Mouse (Mus musculus): Measurements from ENCODE around the gene Tex52. TPM values are rescaled to one million over a fixed set of nuclear protein-coding genes. Genes with fewer than 3 reads are reported as not detected.

The Tex52 gene
- 0.30 and 0.39 TPM in 2 replicates for polyA plus RNA-seq (2014; fragmentation: Nextera tagmentation; extraction: Ambion mirVana)

GRCm38 (mm10) chr6:128375192-128375591 lies at the start of gene Tex52, which contains the start of gene Gm44596:
TSS of gene Tex52 (plus strand) at chr6:128375456.
TSS of gene Gm44596 (plus strand) at chr6:128375503.
- ATAC-seq (ENCODE audit: insufficient number of reproducible peaks, insufficient read depth, low FRiP score, low read depth): no peak
- Histone ChIP-seq H3K9me3 (ENCODE audit: control insufficient read depth, low read depth, low read length) (no peaks in the 10 kb centered on the region), H3K4me3 (ENCODE audit: low read depth, low read length) (no peak within 1 kb of the TSS), H3K36me3 (ENCODE audit: control insufficient read depth, insufficient read depth, low read length) (peaks cover 51% of the 10 kb centered on the region), H3K27ac (ENCODE audit: low read length) (no peak within 1 kb of the TSS), H3K27me3 (ENCODE audit: control insufficient read depth, insufficient read depth, low read length) (no peaks in the 10 kb centered on the region), H3K4me2 (replicated peaks; ENCODE audit: low read depth, low read length) (no peak within 1 kb of the TSS), H3K4me1 (ENCODE audit: control insufficient read depth, insufficient read depth, low read length) (no peaks in the 10 kb centered on the region), H3K9ac (replicated peaks; ENCODE audit: low read depth, low read length) (no peak within 1 kb of the TSS)
- 47% methylated on average over 6 of the region's 6 CpGs for WGBS

GRCm38 (mm10) chr6:128334397-128335124 lies 40.7 kb upstream of the Tex52 start:
- peaks cover 1% of the 10 kb centered on the region; the same call in 1 of the 2 replicates for H3K9me3 ChIP-seq (ENCODE audit: control insufficient read depth, low read depth, low read length)
- no peaks in the 10 kb centered on the region for H3K27me3 ChIP-seq (ENCODE audit: control insufficient read depth, insufficient read depth, low read length)
- ATAC-seq (ENCODE audit: insufficient number of reproducible peaks, insufficient read depth, low FRiP score, low read depth): peak; percentile 62; the same call in 1 of the 2 replicates
- H3K9ac ChIP-seq (replicated peaks; ENCODE audit: low read depth, low read length): no peak overlapping the region
- 22% methylated on average over 12 of the region's 12 CpGs for WGBS
- peaks cover 12% of the 10 kb centered on the region for H3K4me1 ChIP-seq (ENCODE audit: control insufficient read depth, insufficient read depth, low read length)
- H3K4me2 ChIP-seq (replicated peaks; ENCODE audit: low read depth, low read length): no peak overlapping the region
- no peak overlapping the region for H3K27ac ChIP-seq (ENCODE audit: low read length)
- peaks cover 6% of the 10 kb centered on the region for H3K36me3 ChIP-seq (ENCODE audit: control insufficient read depth, insufficient read depth, low read length)
- H3K4me3 ChIP-seq (ENCODE audit: low read depth, low read length): no peak overlapping the region

- Histone ChIP-seq H3K36me3 (ENCODE audit: control insufficient read depth, insufficient read depth, low read length) (no peaks in the 10 kb centered on the region; the same call in none of the 2 replicates), H3K27ac (ENCODE audit: low read length) (no peak overlapping the region), H3K4me1 (ENCODE audit: control insufficient read depth, insufficient read depth, low read length) (peaks cover 16% of the 10 kb centered on the region), H3K27me3 (ENCODE audit: control insufficient read depth, insufficient read depth, low read length) (no peaks in the 10 kb centered on the region), H3K9me3 (ENCODE audit: control insufficient read depth, low read depth, low read length) (no peaks in the 10 kb centered on the region), H3K4me3 (ENCODE audit: low read depth, low read length) (no peak overlapping the region), H3K9ac (replicated peaks; ENCODE audit: low read depth, low read length) (no peak overlapping the region), H3K4me2 (replicated peaks; ENCODE audit: low read depth, low read length) (no peak overlapping the region)
- no peak for ATAC-seq (ENCODE audit: insufficient number of reproducible peaks, insufficient read depth, low FRiP score, low read depth)
- WGBS: 66% methylated on average over 7 of the region's 7 CpGs
These were observed 37.8 kb upstream of the Tex52 start for GRCm38 (mm10) chr6:128337467-128337866.

DNA sequence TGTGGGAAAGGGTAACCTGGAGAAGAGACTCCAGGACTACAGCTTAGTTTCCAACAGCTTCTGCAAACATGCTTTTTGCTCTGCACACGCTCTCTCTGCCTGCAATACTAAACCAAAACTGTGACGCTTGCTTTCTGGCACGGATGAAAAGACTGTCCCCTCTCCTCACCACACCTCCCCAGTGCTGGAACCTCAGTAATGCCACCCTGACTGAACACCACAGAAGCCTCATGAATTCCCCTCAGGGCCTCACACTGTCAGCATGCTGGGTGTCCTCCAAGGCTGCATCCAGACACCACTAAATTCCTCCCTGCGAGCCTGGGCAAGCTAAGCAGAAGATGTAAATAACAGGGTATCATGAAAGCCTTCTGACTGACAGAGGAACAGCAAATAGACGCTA lies 36.4 kb upstream of the Tex52 start:
- Histone ChIP-seq H3K27ac (ENCODE audit: low read length) (0 out of 2 replicates have a peak overlapping the region, but pooled peaks have one; percentile 21), H3K27me3 (ENCODE audit: control insufficient read depth, insufficient read depth, low read length) (no peaks in the 10 kb centered on the region), H3K36me3 (ENCODE audit: control insufficient read depth, insufficient read depth, low read length) (no peaks in the 10 kb centered on the region; the same call in 1 of the 2 replicates), H3K4me1 (ENCODE audit: control insufficient read depth, insufficient read depth, low read length) (peaks cover 16% of the 10 kb centered on the region), H3K9me3 (ENCODE audit: control insufficient read depth, low read depth, low read length) (no peaks in the 10 kb centered on the region), H3K4me3 (ENCODE audit: low read depth, low read length) (no peak overlapping the region), H3K9ac (replicated peaks; ENCODE audit: low read depth, low read length) (no peak overlapping the region), H3K4me2 (replicated peaks; ENCODE audit: low read depth, low read length) (no peak overlapping the region)
- WGBS: 31% methylated on average over 5 of the region's 5 CpGs
- no peak for ATAC-seq (ENCODE audit: insufficient number of reproducible peaks, insufficient read depth, low FRiP score, low read depth)

DNA sequence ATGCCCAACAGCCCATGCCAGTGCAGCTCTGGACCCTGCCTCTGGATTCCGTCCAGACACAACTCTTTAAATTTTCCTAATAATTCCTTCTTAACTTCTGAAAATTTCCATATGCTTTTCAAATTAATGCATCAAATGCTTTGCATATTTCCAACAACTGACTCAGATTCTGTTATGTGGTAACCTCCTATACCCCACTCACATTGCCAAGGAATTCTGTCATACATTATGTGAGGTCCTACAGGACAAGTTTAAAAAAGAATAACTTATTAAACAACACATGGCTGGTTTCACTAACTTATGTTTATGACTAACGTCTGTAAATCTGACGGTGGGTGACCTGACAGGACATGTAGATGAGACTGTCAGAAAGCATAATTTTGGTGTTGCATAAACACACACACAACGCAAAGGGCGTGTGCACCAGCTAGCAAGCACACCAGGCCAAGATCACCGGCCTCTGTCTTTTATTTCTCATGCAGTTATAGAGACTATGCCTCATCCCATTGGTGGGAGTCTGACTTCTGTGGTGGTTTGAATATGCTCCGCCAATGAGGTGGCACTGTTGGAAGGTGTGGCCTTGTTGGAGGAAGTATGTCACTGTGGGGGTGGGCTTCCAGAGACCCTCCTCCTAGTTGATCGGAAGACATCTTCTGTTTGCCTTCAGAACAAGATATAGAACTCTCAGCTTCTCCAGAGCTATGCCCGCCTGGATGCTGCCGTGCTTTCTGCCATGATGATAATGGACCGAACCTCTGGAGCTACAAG lies 33.1 kb upstream of the Tex52 start:
- Histone ChIP-seq H3K4me3 (ENCODE audit: low read depth, low read length) (no peak overlapping the region), H3K4me1 (ENCODE audit: control insufficient read depth, insufficient read depth, low read length) (peaks cover 14% of the 10 kb centered on the region), H3K9ac (replicated peaks; ENCODE audit: low read depth, low read length) (no peak overlapping the region), H3K4me2 (replicated peaks; ENCODE audit: low read depth, low read length) (no peak overlapping the region), H3K9me3 (ENCODE audit: control insufficient read depth, low read depth, low read length) (no peaks in the 10 kb centered on the region), H3K27ac (ENCODE audit: low read length) (no peak overlapping the region), H3K27me3 (ENCODE audit: control insufficient read depth, insufficient read depth, low read length) (no peaks in the 10 kb centered on the region), H3K36me3 (ENCODE audit: control insufficient read depth, insufficient read depth, low read length) (no peaks in the 10 kb centered on the region)
- WGBS: 86% methylated on average over 11 of the region's 11 CpGs
- no peak for ATAC-seq (ENCODE audit: insufficient number of reproducible peaks, insufficient read depth, low FRiP score, low read depth)

- H3K27ac ChIP-seq (ENCODE audit: low read length): no peak overlapping the region
- ATAC-seq (ENCODE audit: insufficient number of reproducible peaks, insufficient read depth, low FRiP score, low read depth): no peak
These were observed 29.6 kb upstream of the Tex52 start for GRCm38 (mm10) chr6:128345623-128346022.

GRCm38 (mm10) chr6:128346782-128347181 lies 28.5 kb upstream of the Tex52 start:
- Histone ChIP-seq H3K9ac (replicated peaks; ENCODE audit: low read depth, low read length) (no peak overlapping the region), H3K4me2 (replicated peaks; ENCODE audit: low read depth, low read length) (no peak overlapping the region), H3K4me3 (ENCODE audit: low read depth, low read length) (no peak overlapping the region), H3K27ac (ENCODE audit: low read length) (no peak overlapping the region), H3K36me3 (ENCODE audit: control insufficient read depth, insufficient read depth, low read length) (no peaks in the 10 kb centered on the region; the same call in 1 of the 2 replicates), H3K27me3 (ENCODE audit: control insufficient read depth, insufficient read depth, low read length) (no peaks in the 10 kb centered on the region), H3K4me1 (ENCODE audit: control insufficient read depth, insufficient read depth, low read length) (no peaks in the 10 kb centered on the region), H3K9me3 (ENCODE audit: control insufficient read depth, low read depth, low read length) (no peaks in the 10 kb centered on the region)
- WGBS: 82% methylated on average over 6 of the region's 6 CpGs
- no peak for ATAC-seq (ENCODE audit: insufficient number of reproducible peaks, insufficient read depth, low FRiP score, low read depth)

More at GRCm38 (mm10) chr6:128345623-128346022, 29.6 kb upstream of the Tex52 start:
- Histone ChIP-seq H3K27me3 (ENCODE audit: control insufficient read depth, insufficient read depth, low read length) (no peaks in the 10 kb centered on the region), H3K36me3 (ENCODE audit: control insufficient read depth, insufficient read depth, low read length) (no peaks in the 10 kb centered on the region; the same call in 1 of the 2 replicates), H3K4me3 (ENCODE audit: low read depth, low read length) (no peak overlapping the region), H3K4me1 (ENCODE audit: control insufficient read depth, insufficient read depth, low read length) (no peaks in the 10 kb centered on the region), H3K4me2 (replicated peaks; ENCODE audit: low read depth, low read length) (no peak overlapping the region), H3K9ac (replicated peaks; ENCODE audit: low read depth, low read length) (no peak overlapping the region), H3K9me3 (ENCODE audit: control insufficient read depth, low read depth, low read length) (no peaks in the 10 kb centered on the region)
- 83% methylated on average over 10 of the region's 10 CpGs for WGBS

DNA sequence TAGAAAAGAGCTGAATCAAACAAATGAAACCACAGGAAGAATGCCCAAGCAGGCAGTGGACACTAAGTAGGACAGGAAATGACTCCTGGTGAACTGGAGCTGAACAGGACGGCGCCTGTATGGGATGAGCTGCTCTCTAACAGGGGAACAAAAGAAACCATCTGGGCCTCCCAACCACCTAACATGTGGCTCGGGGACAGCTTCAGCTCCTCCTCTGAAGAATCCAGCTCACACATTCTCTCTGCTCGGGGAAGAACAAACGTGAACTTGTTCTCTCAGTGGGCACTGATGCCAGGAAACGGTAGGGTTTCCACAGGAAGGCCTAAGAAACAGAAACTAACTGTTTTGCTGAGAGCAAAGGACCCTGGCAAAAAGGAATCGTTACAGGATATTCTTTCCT lies 25.5 kb upstream of the Tex52 start:
- H3K27me3 ChIP-seq (ENCODE audit: control insufficient read depth, insufficient read depth, low read length): no peaks in the 10 kb centered on the region
- peaks cover 4% of the 10 kb centered on the region; the same call in 1 of the 2 replicates for H3K4me1 ChIP-seq (ENCODE audit: control insufficient read depth, insufficient read depth, low read length)
- H3K4me3 ChIP-seq (ENCODE audit: low read depth, low read length): no peak overlapping the region
- no peak overlapping the region for H3K27ac ChIP-seq (ENCODE audit: low read length)
- ATAC-seq (ENCODE audit: insufficient number of reproducible peaks, insufficient read depth, low FRiP score, low read depth): no peak
- H3K4me2 ChIP-seq (replicated peaks; ENCODE audit: low read depth, low read length): no peak overlapping the region
- no peak overlapping the region for H3K9ac ChIP-seq (replicated peaks; ENCODE audit: low read depth, low read length)
- whole genome bisulfite sequencing: 58% methylated on average over 7 of the region's 7 CpGs
- no peaks in the 10 kb centered on the region for H3K9me3 ChIP-seq (ENCODE audit: control insufficient read depth, low read depth, low read length)
- H3K36me3 ChIP-seq (ENCODE audit: control insufficient read depth, insufficient read depth, low read length): no peaks in the 10 kb centered on the region; the same call in 1 of the 2 replicates
